Mouse (Mus musculus) G1E (cell line): ENCODE data around the gene Irf4. TPM values are rescaled to one million over a fixed set of nuclear protein-coding genes. Genes with fewer than 3 reads are reported as not detected.

Experiments used
- ATAC-seq: 2 replicates; pipeline ENCODE4 v1.8.0; 2016; ENCODE audit warnings: mild to moderate bottlenecking; ENCODE audit not compliant: insufficient number of reproducible peaks, poor library complexity, low FRiP score, severe bottlenecking; ENCODE audit errors: extremely low read depth
- DNase-seq: peaks from one replicate; pipeline ENCODE4 v3.0.0; 2012; ENCODE audit warnings: low spot score
- H3K27me3 ChIP-seq: 2 replicates; pipeline ENCODE4 v1.6.1; 2012; ENCODE audit warnings: mild to moderate bottlenecking, low read length, inconsistent platforms; ENCODE audit not compliant: insufficient read depth
- H3K36me3 ChIP-seq: replicated peaks from 2 replicates; pipeline ENCODE3; 2012; ENCODE audit warnings: mild to moderate bottlenecking, inconsistent platforms
- H3K4me1 ChIP-seq: 2 replicates; pipeline ENCODE4 v1.6.1; 2012; ENCODE audit warnings: low read depth, low read length, inconsistent platforms, mixed read lengths; ENCODE audit not compliant: insufficient read depth
- H3K4me3 ChIP-seq: 2 replicates; pipeline ENCODE4 v1.5.1; 2012; ENCODE audit warnings: low read depth, mild to moderate bottlenecking, inconsistent platforms, low read length, moderate library complexity, mixed read lengths
- H3K9me3 ChIP-seq: replicated peaks from 2 replicates; pipeline ENCODE4 v1.6.1; 2012; ENCODE audit warnings: inconsistent platforms
- CTCF ChIP-seq: IDR thresholded peaks from 2 replicates; pipeline ENCODE4 v1.5.1; 2012; ENCODE audit warnings: low read depth, low read length, inconsistent platforms, mixed read lengths
- GATA1 ChIP-seq: IDR thresholded peaks from 2 replicates; pipeline ENCODE4 v1.6.1; 2012; ENCODE audit warnings: borderline replicate concordance, low read length, inconsistent platforms, mixed read lengths
- GATA2 ChIP-seq: IDR thresholded peaks from 2 replicates; pipeline ENCODE4 v1.6.1; 2012; ENCODE audit warnings: low read depth, low read length, inconsistent platforms, borderline replicate concordance
- POLR2AphosphoS5 ChIP-seq: IDR thresholded peaks from 2 replicates; pipeline ENCODE4 v1.6.1; 2012; ENCODE audit warnings: low read depth, low read length, inconsistent platforms; ENCODE audit not compliant: insufficient replicate concordance
- TAL1 ChIP-seq: conservative IDR thresholded peaks from 2 replicates; pipeline ENCODE4 v1.6.1; 2012; ENCODE audit warnings: low read depth, low read length, inconsistent platforms, mixed read lengths
- polyA plus RNA-seq: library from polyadenylated mRNA; stranded (reverse); fragments of >175 nt; gene quantifications from 2 replicates; pipeline ENCODE4 v1.2.3, GENCODE M21; 2012
- total RNA-seq, 2 experiments: library from RNA; stranded (forward) in 1 of 2; stranded (reverse) in 1 of 2; fragments of 200-1000 nt in 1 of 2; fragments of >200 nt in 1 of 2; fragmentation: Nextera tagmentation in 1 of 2; gene quantifications; 2 replicates each; pipeline ENCODE4 v1.2.3; 2014 to 2017

Irf4 gene
- total and polyA plus RNA-seq, 3 experiments = 0.05 TPM; not detected in 2

GRCm38 (mm10) chr13:30755998-30756639, 7.1 kb downstream of the Irf4 start:
- Histone ChIP-seq H3K36me3 (no peaks in the 10 kb centered on the region), H3K4me1 (no peaks in the 10 kb centered on the region), H3K27me3 (peaks cover 15% of the 10 kb centered on the region), H3K9me3 (no peaks in the 10 kb centered on the region), H3K4me3 (no peak overlapping the region)
- ATAC-seq (no peak), DNase-seq (no peak)
- TF ChIP-seq TAL1 (no peak), GATA1 (no peak), POLR2AphosphoS5 (no peak), CTCF (no peak), GATA2 (no peak)

- peaks cover 19% of the 10 kb centered on the region for H3K27me3 ChIP-seq
- no peaks in the 10 kb centered on the region for H3K4me1 ChIP-seq
- no peaks in the 10 kb centered on the region for H3K36me3 ChIP-seq
- DNase-seq (no peak), ATAC-seq (no peak)
- no peaks in the 10 kb centered on the region for H3K9me3 ChIP-seq
- H3K4me3 ChIP-seq = no peak overlapping the region
- TF ChIP-seq GATA2 = no peak
- no peak for TF ChIP-seq TAL1
- no peak for TF ChIP-seq CTCF
- TF ChIP-seq POLR2AphosphoS5 = no peak
- no peak for TF ChIP-seq GATA1
Observed at GRCm38 (mm10) chr13:30757264-30757900, 8.4 kb downstream of the Irf4 start.

GRCm38 (mm10) chr13:30758789-30759381, 9.9 kb downstream of the Irf4 start:
- ATAC-seq = no peak
- DNase-seq = no peak
- no peaks in the 10 kb centered on the region for H3K4me1 ChIP-seq

GRCm38 (mm10) chr13:30760374-30761090, 11.5 kb downstream of the Irf4 start:
- ATAC-seq = no peak
- Histone ChIP-seq H3K27me3 (peaks cover 15% of the 10 kb centered on the region), H3K4me3 (no peak overlapping the region), H3K9me3 (no peaks in the 10 kb centered on the region), H3K4me1 (no peaks in the 10 kb centered on the region), H3K36me3 (no peaks in the 10 kb centered on the region)
- TF ChIP-seq POLR2AphosphoS5 (no peak), GATA1 (no peak), CTCF (no peak), GATA2 (no peak), TAL1 (no peak)
- no peak for DNase-seq

More at GRCm38 (mm10) chr13:30758789-30759381, 9.9 kb downstream of the Irf4 start:
- Histone ChIP-seq H3K27me3 (peaks cover 19% of the 10 kb centered on the region), H3K4me3 (no peak overlapping the region), H3K36me3 (no peaks in the 10 kb centered on the region), H3K9me3 (no peaks in the 10 kb centered on the region)
- TF ChIP-seq GATA1 (no peak), GATA2 (no peak), TAL1 (no peak), POLR2AphosphoS5 (no peak), CTCF (no peak)

- no peak overlapping the region for H3K4me3 ChIP-seq
- H3K27me3 ChIP-seq = peaks cover 17% of the 10 kb centered on the region
- ATAC-seq (no peak), DNase-seq (no peak)
- H3K4me1 ChIP-seq = no peaks in the 10 kb centered on the region
- TF ChIP-seq TAL1 = no peak
- no peak for TF ChIP-seq GATA1
- no peak for TF ChIP-seq POLR2AphosphoS5
- TF ChIP-seq GATA2 = no peak
- TF ChIP-seq CTCF = no peak
- no peaks in the 10 kb centered on the region for H3K36me3 ChIP-seq
- no peaks in the 10 kb centered on the region for H3K9me3 ChIP-seq
Observed at GRCm38 (mm10) chr13:30761151-30761631, 12.2 kb downstream of the Irf4 start.
